Mouse (Mus musculus) heart, embryonic 16.5 days (tissue): ENCODE results near the gene Gm49318. TPM values are rescaled to one million over a fixed set of nuclear protein-coding genes. Genes with fewer than 3 reads are reported as not detected.
"Not testable (repeated sequence)": the region's sequence is repeated elsewhere in the genome, so short reads cannot be mapped to it uniquely, and the experiment has no call there.

Source experiments
- ATAC-seq: fragments of 200-750 bp; cut with Nextera tagmentation; replicated peaks from 2 replicates; pipeline ENCODE4 v1.8.0; 2017; ENCODE audit warnings: moderate number of reproducible peaks; ENCODE audit not compliant: insufficient read depth, low FRiP score; ENCODE audit errors: extremely low read depth
- H3K27ac ChIP-seq: fragments of 300-500 bp; sonication (generic); 2 replicates; pipeline ENCODE4 v1.5.1; 2014; ENCODE audit warnings: mild to moderate bottlenecking, low read length, control low read depth, moderate library complexity
- H3K27me3 ChIP-seq: fragments of 300-500 bp; sonication (generic); 2 replicates; pipeline ENCODE4 v1.6.1; 2014; ENCODE audit warnings: low read length, mixed read lengths; ENCODE audit not compliant: control insufficient read depth, insufficient read depth
- H3K36me3 ChIP-seq: fragments of 300-500 bp; sonication (generic); 2 replicates; pipeline ENCODE4 v1.6.1; 2014; ENCODE audit not compliant: control insufficient read depth, insufficient read depth
- H3K4me1 ChIP-seq: fragments of 300-500 bp; sonication (generic); 2 replicates; pipeline ENCODE4 v1.6.1; 2014; ENCODE audit warnings: low read length, mixed read lengths; ENCODE audit not compliant: control insufficient read depth, insufficient read depth
- H3K4me2 ChIP-seq: fragments of 300-500 bp; sonication (generic); 2 replicates; pipeline ENCODE4 v1.6.1; 2014; ENCODE audit warnings: low read depth, mild to moderate bottlenecking, control low read depth, low read length
- H3K4me3 ChIP-seq: fragments of 300-500 bp; sonication (generic); 2 replicates; pipeline ENCODE4 v1.5.1; 2014; ENCODE audit warnings: mild to moderate bottlenecking, control low read depth, low read length
- H3K9ac ChIP-seq: fragments of 300-500 bp; sonication (generic); 2 replicates; pipeline ENCODE4 v1.6.1; 2014; ENCODE audit warnings: low read length, control low read depth
- H3K9me3 ChIP-seq: fragments of 300-500 bp; sonication (generic); replicated peaks from 2 replicates; pipeline ENCODE4 v1.6.1; 2016; ENCODE audit warnings: low read length; ENCODE audit not compliant: control insufficient read depth
- WGBS: fragments of 180-500 bp; shearing (Covaris S2); extraction: QIAGEN DNeasy Blood & Tissue Kit; methylation state at CpG from one replicate; pipeline ENCODE4 v1.1.7; 2014; 5-methylcytosine and 5-hydroxymethylcytosine counted together
- polyA plus RNA-seq: library from polyadenylated mRNA; unstranded; fragments of >200 nt; fragmentation: Nextera tagmentation; extraction: Ambion mirVana; gene quantifications from 2 replicates; pipeline ENCODE4 v1.2.1, GENCODE M21; 2015

The Gm49318 gene
- polyA plus RNA-seq, 1 experiment from 2014 or later = not detected

DNA sequence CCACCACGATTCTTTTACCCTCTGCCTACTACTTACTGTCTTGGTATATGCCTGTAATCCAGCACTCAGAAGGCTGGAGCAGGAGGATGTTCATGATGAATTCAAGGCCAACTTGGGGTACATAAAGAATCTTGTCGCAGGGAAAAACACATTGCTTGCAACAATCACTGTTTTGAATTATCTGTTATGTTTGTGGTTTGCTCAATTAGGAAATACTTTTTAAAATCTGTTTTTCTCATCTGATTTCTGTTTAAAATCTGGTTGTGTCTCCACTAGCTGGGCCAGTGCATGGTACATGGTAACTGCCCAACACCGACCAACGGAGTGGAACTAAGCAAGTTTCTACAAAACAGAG, 13.6 kb upstream of the Gm49318 start:
- Histone ChIP-seq H3K9ac (peak overlapping the region; percentile 86), H3K36me3 (peaks cover 5% of the 10 kb centered on the region; the same call in 1 of the 2 replicates), H3K4me1 (peaks cover 7% of the 10 kb centered on the region), H3K27me3 (no peaks in the 10 kb centered on the region), H3K27ac (peak overlapping the region; percentile 66), H3K4me3 (peak overlapping the region; percentile 85), H3K4me2 (peak overlapping the region; percentile 83), H3K9me3 (no peaks in the 10 kb centered on the region)
- 27% methylated on average over 4 of the region's 4 CpGs for WGBS
- no peak for ATAC-seq

DNA sequence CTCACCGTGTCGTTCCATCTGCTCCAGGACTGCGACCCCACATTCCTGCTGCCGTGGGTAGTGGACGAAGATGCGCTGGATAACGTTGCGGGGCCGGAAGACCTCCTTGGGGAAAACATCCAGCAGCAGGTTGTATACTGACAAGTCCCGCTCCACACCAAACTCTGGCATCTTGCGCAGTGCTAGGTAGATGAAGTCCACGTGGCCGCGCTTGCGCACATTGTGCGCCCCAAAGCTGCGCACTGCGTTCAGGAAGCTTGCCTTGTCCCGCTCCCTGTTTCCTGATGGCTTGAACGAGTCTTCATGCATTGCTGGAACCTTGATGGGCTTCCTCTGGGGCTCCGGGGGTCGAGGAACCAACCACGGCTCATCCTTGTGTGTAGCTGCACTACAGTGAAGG, 5.2 kb upstream of the Gm49318 start:
- ATAC-seq = no peak
- Histone ChIP-seq H3K4me1 (no peaks in the 10 kb centered on the region), H3K4me3 (no peak overlapping the region), H3K27ac (no peak overlapping the region), H3K9ac (no peak overlapping the region), H3K36me3 (peaks cover 22% of the 10 kb centered on the region), H3K9me3 (no peaks in the 10 kb centered on the region), H3K27me3 (no peaks in the 10 kb centered on the region), H3K4me2 (no peak overlapping the region)
- 91% methylated on average over 23 of the region's 23 CpGs for WGBS

DNA sequence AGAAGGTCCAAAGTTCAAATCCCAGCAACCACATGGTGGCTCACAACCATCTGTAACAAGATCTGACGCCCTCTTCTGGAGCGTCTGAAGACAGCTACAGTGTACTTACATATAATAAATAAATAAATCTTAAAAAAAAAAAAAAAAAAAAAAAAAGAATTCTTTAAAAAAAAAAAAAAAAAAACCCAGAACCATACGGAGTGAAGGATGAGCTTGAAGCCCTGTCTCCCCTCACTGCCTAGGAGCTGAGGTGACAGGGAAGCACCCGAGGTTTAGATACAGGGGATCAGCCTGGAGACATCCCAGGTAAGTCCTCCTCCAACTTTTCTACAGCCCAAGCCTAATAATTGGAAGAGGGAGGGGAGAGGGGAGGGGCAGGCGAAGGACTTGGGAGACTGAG, 4.7 kb upstream of the Gm49318 start:
- WGBS = 78% methylated on average over 5 of the region's 5 CpGs
- not testable (repeated sequence) for H3K27ac ChIP-seq, H3K4me3 ChIP-seq, H3K9ac ChIP-seq, H3K4me2 ChIP-seq, H3K4me1 ChIP-seq, H3K9me3 ChIP-seq, H3K27me3 ChIP-seq, ATAC-seq
- peaks cover 22% of the 10 kb centered on the region for H3K36me3 ChIP-seq

DNA sequence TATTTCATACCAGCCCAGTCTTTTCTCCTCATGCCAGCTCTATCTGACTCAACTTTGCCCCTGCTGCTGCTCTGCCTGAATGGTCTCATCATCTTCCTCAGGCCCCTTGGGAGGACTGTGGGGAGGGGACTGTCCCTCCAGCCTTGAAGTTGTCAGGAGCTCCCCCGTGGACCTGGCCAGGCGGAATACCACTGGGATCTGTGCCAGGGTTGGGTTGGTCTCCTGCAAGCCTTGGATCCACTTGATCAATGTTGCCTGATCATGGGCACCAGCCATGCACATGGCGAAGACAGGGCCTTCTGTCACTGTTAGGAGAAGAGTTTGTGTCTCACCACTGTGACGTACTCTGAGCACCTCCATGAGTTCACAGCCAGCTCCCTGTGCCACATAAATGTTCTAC, 1.2 kb upstream of the Gm49318 start:
- peaks cover 18% of the 10 kb centered on the region for H3K36me3 ChIP-seq
- no peak overlapping the region for H3K4me2 ChIP-seq
- H3K9me3 ChIP-seq = no peaks in the 10 kb centered on the region
- no peak overlapping the region for H3K27ac ChIP-seq
- no peaks in the 10 kb centered on the region for H3K27me3 ChIP-seq
- WGBS = 91% methylated on average over 4 of the region's 4 CpGs
- H3K4me3 ChIP-seq = no peak overlapping the region
- no peak overlapping the region for H3K9ac ChIP-seq
- ATAC-seq = no peak
- H3K4me1 ChIP-seq = peaks cover 8% of the 10 kb centered on the region

DNA sequence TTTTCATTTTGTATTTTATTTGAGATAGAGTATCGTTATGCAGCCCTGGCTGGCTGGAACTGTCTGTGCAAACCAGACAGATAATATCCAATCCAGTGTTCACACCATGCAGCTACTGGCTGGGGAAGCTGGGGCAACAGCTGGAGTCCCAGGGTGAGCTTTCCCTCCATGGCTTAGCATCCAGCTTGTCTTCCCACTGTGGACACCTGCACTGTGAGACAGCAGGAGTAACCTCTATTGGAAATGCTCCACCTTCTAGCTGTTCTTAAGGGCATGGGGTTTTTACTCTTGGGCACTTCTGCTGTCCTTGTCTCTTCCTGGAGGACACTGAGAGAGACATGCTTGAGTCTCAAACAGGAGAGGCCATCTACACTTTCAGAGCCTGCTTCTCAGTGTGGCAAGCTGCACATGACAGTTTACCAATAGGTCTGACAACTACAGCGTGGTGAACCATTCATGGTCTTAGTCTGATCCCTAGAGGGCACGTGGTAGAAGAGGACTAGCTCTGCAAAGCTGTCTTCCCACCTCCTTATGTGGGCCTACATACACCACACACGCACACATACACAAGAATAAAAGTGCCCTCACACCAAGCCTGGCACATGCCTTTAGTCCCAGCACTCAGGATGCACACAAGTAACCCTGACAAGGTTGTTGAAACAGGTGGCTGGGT, 1.0 kb downstream of the Gm49318 start:
- Histone ChIP-seq H3K27ac (peak overlapping the region; percentile 98), H3K36me3 (peaks cover 25% of the 10 kb centered on the region), H3K9me3 (no peaks in the 10 kb centered on the region), H3K27me3 (no peaks in the 10 kb centered on the region), H3K9ac (peak overlapping the region; percentile 91), H3K4me3 (peak overlapping the region; percentile 80), H3K4me1 (peaks cover 8% of the 10 kb centered on the region), H3K4me2 (peak overlapping the region; percentile 64)
- 67% methylated on average over 4 of the region's 4 CpGs for WGBS
- ATAC-seq = no peak

DNA sequence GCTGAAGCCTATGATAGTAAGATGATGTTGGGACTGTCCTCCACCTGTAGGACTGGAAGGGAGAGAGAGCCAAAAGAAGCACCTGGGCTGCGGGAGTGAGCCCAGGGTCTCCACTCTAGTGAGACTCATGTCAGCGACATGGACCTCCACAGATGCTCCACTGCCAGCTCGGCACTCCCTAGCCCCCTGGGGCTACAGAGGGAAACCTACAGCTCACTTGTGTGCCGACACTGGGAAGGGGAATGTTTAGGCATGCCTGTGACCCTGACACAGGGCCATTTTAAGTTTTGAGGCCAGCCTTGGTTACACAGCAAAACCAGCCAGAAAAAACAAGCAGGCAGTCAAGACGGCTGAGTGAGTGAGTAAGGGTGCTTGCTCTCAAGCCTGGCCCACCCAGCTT, 3.9 kb downstream of the Gm49318 start:
- no peak for ATAC-seq
- peaks cover 21% of the 10 kb centered on the region for H3K36me3 ChIP-seq
- no peak overlapping the region for H3K9ac ChIP-seq
- H3K4me2 ChIP-seq = no peak overlapping the region
- H3K9me3 ChIP-seq = no peaks in the 10 kb centered on the region
- 83% methylated on average over 5 of the region's 5 CpGs for WGBS
- H3K27ac ChIP-seq = no peak overlapping the region
- H3K27me3 ChIP-seq = no peaks in the 10 kb centered on the region
- peaks cover 8% of the 10 kb centered on the region for H3K4me1 ChIP-seq
- no peak overlapping the region for H3K4me3 ChIP-seq

DNA sequence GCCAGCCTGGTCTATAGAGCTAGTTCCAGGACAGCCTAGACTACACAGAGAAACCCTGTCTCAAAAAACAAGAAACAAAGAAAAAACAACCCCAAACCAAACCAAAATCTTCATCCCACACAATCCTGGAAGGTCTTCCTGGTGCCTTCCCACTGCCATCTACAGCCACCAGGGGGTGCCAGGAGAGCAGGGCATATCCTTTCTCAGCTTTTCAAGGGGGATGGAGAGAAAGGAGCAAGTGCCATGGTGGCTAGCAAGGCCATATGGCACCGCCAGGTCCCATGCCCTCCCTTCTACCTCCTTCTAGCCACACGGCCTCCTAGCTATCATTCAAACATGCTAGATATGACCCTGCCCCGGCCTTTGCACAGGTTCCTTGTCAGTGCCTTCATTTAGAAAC, 4.6 kb downstream of the Gm49318 start:
- Histone ChIP-seq H3K36me3 (peaks cover 21% of the 10 kb centered on the region), H3K27ac (no peak overlapping the region), H3K9me3 (no peaks in the 10 kb centered on the region), H3K4me1 (peaks cover 8% of the 10 kb centered on the region), H3K27me3 (no peaks in the 10 kb centered on the region), H3K4me3 (no peak overlapping the region), H3K4me2 (no peak overlapping the region), H3K9ac (no peak overlapping the region)
- ATAC-seq = no peak
- 69% methylated on average over 3 of the region's 3 CpGs for WGBS

DNA sequence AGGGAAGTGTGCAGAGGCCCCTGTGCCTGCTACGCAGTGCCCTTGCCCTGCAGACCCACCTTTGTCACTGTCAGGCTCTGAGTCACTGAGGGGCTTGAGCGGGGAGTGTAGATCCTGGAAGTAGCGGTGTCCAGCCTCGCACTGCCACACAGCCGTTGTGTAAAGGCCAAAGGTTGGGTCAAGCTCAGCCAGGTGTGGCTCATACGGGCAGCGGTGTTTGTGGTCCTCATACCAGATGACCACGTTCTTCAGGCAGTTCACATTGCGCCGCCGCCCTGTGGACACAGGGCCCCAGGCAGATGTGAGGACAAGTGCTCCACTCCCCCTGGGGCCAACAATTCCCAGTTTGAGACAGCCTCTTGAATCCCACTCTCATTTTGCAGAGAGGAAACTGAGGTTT, 5.4 kb downstream of the Gm49318 start:
- Histone ChIP-seq H3K36me3 (peaks cover 21% of the 10 kb centered on the region), H3K9me3 (no peaks in the 10 kb centered on the region), H3K4me2 (no peak overlapping the region), H3K4me1 (peaks cover 8% of the 10 kb centered on the region), H3K9ac (no peak overlapping the region), H3K4me3 (no peak overlapping the region), H3K27me3 (no peaks in the 10 kb centered on the region), H3K27ac (no peak overlapping the region)
- 93% methylated on average over 11 of the region's 11 CpGs for WGBS
- no peak for ATAC-seq

DNA sequence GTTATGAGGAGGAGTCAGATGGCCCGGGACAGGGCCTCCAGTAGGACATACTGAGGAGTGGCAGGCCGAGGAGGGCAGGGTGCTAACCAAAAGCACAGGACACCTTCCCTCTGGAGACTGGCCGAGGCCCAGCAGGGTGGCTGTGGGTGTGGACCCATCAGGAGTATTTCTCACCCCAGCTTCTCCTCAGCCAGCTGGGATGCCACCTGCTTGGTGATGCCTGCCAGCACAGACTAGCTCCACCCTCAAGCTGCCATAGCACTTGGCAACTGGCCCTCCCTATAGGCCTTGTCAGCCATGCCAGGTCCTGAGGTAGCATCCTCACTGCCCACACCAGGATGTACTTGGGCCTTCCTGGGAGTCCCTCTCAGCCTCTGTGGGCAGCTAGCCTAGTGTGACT, 6.7 kb downstream of the Gm49318 start:
- Histone ChIP-seq H3K27ac (no peak overlapping the region), H3K4me3 (no peak overlapping the region), H3K4me2 (no peak overlapping the region), H3K27me3 (no peaks in the 10 kb centered on the region), H3K9ac (no peak overlapping the region), H3K4me1 (no peaks in the 10 kb centered on the region; the same call in 1 of the 2 replicates), H3K9me3 (no peaks in the 10 kb centered on the region), H3K36me3 (peaks cover 27% of the 10 kb centered on the region)
- 85% methylated on average over 3 of the region's 3 CpGs for WGBS
- ATAC-seq = no peak
